Mouse (Mus musculus): Measurements from ENCODE around the gene Lmbrd1. TPM values are rescaled to one million over a fixed set of nuclear protein-coding genes. Genes with fewer than 3 reads are reported as not detected.
"Not testable (repeated sequence)": the region's sequence is repeated elsewhere in the genome, so short reads cannot be mapped to it uniquely, and the experiment has no call there.

The Lmbrd1 gene
- 26.5 and 29.8 TPM in 2 replicates for polyA plus RNA-seq (2015; fragmentation: Nextera tagmentation; extraction: Ambion mirVana)

GRCm38 (mm10) chr1:24678205-24678917 lies at the start of gene Lmbrd1:
TSS of gene Lmbrd1 (plus strand) at chr1:24678630.
- Histone ChIP-seq H3K36me3 (ENCODE audit: control insufficient read depth, insufficient read depth) (no peaks in the 10 kb centered on the region), H3K4me1 (ENCODE audit: control insufficient read depth, insufficient read depth, low read length) (peaks cover 6% of the 10 kb centered on the region), H3K9ac (ENCODE audit: low read length) (peak within 1 kb of the TSS; percentile 85), H3K4me3 (ENCODE audit: low read length) (peak within 1 kb of the TSS; percentile 63), H3K27ac (ENCODE audit: low read length) (peak within 1 kb of the TSS; percentile 64), H3K9me3 (replicated peaks; ENCODE audit: control insufficient read depth, low read length) (no peaks in the 10 kb centered on the region), H3K4me2 (ENCODE audit: low read depth, low read length) (peak within 1 kb of the TSS; percentile 82), H3K27me3 (ENCODE audit: control insufficient read depth, insufficient read depth, low read length) (no peaks in the 10 kb centered on the region)
- WGBS = 1% methylated on average over 53 of the region's 54 CpGs
- peak; percentile 91 for ATAC-seq (replicated peaks; ENCODE audit: extremely low read depth, insufficient read depth, low FRiP score)

- no peak overlapping the region for H3K4me3 ChIP-seq (ENCODE audit: low read length)
- WGBS = 36% methylated on average over 14 of the region's 14 CpGs
- H3K9me3 ChIP-seq (replicated peaks; ENCODE audit: control insufficient read depth, low read length) = no peaks in the 10 kb centered on the region
- H3K9ac ChIP-seq (ENCODE audit: low read length) = no peak overlapping the region
- H3K27ac ChIP-seq (ENCODE audit: low read length) = no peak overlapping the region
- no peaks in the 10 kb centered on the region for H3K27me3 ChIP-seq (ENCODE audit: control insufficient read depth, insufficient read depth, low read length)
- H3K4me1 ChIP-seq (ENCODE audit: control insufficient read depth, insufficient read depth, low read length) = no peaks in the 10 kb centered on the region
- ATAC-seq (replicated peaks; ENCODE audit: extremely low read depth, insufficient read depth, low FRiP score) = no peak; the same call in 1 of the 2 replicates
- H3K4me2 ChIP-seq (ENCODE audit: low read depth, low read length) = peak overlapping the region; percentile 36; the same call in 1 of the 2 replicates
- no peaks in the 10 kb centered on the region for H3K36me3 ChIP-seq (ENCODE audit: control insufficient read depth, insufficient read depth)
These were observed 44.8 kb upstream of the Lmbrd1 start for GRCm38 (mm10) chr1:24633553-24634132.

- Histone ChIP-seq H3K9me3 (replicated peaks; ENCODE audit: control insufficient read depth, low read length) (no peaks in the 10 kb centered on the region), H3K36me3 (ENCODE audit: control insufficient read depth, insufficient read depth) (no peaks in the 10 kb centered on the region), H3K4me3 (ENCODE audit: low read length) (no peak overlapping the region), H3K9ac (ENCODE audit: low read length) (no peak overlapping the region), H3K4me1 (ENCODE audit: control insufficient read depth, insufficient read depth, low read length) (no peaks in the 10 kb centered on the region), H3K27ac (ENCODE audit: low read length) (no peak overlapping the region), H3K4me2 (ENCODE audit: low read depth, low read length) (no peak overlapping the region), H3K27me3 (ENCODE audit: control insufficient read depth, insufficient read depth, low read length) (no peaks in the 10 kb centered on the region)
- WGBS = 50% methylated on average over 2 of the region's 2 CpGs
- no peak for ATAC-seq (replicated peaks; ENCODE audit: extremely low read depth, insufficient read depth, low FRiP score)
These were observed 28.3 kb upstream of the Lmbrd1 start for GRCm38 (mm10) chr1:24650100-24650499.

- Histone ChIP-seq H3K27me3 (ENCODE audit: control insufficient read depth, insufficient read depth, low read length) (no peaks in the 10 kb centered on the region), H3K4me2 (ENCODE audit: low read depth, low read length) (no peak overlapping the region), H3K9ac (ENCODE audit: low read length) (no peak overlapping the region), H3K4me1 (ENCODE audit: control insufficient read depth, insufficient read depth, low read length) (no peaks in the 10 kb centered on the region), H3K27ac (ENCODE audit: low read length) (no peak overlapping the region), H3K9me3 (replicated peaks; ENCODE audit: control insufficient read depth, low read length) (no peaks in the 10 kb centered on the region), H3K4me3 (ENCODE audit: low read length) (no peak overlapping the region), H3K36me3 (ENCODE audit: control insufficient read depth, insufficient read depth) (no peaks in the 10 kb centered on the region)
- 65% methylated on average over 1 of the region's 1 CpGs for WGBS
- no peak for ATAC-seq (replicated peaks; ENCODE audit: extremely low read depth, insufficient read depth, low FRiP score)
These were observed 18.5 kb upstream of the Lmbrd1 start for GRCm38 (mm10) chr1:24659914-24660313.

- not testable (repeated sequence) for H3K4me1 ChIP-seq (ENCODE audit: control insufficient read depth, insufficient read depth, low read length); H3K27me3 ChIP-seq (ENCODE audit: control insufficient read depth, insufficient read depth, low read length); H3K36me3 ChIP-seq (ENCODE audit: control insufficient read depth, insufficient read depth); H3K9ac ChIP-seq (ENCODE audit: low read length); H3K4me3 ChIP-seq (ENCODE audit: low read length); H3K9me3 ChIP-seq (replicated peaks; ENCODE audit: control insufficient read depth, low read length); ATAC-seq (replicated peaks; ENCODE audit: extremely low read depth, insufficient read depth, low FRiP score); H3K4me2 ChIP-seq (ENCODE audit: low read depth, low read length); H3K27ac ChIP-seq (ENCODE audit: low read length)
These were observed 17.8 kb upstream of the Lmbrd1 start for GRCm38 (mm10) chr1:24660662-24661061.

GRCm38 (mm10) chr1:24661551-24661950 lies 16.9 kb upstream of the Lmbrd1 start:
- Histone ChIP-seq H3K9me3 (replicated peaks; ENCODE audit: control insufficient read depth, low read length) (no peaks in the 10 kb centered on the region), H3K27ac (ENCODE audit: low read length) (no peak overlapping the region), H3K4me2 (ENCODE audit: low read depth, low read length) (no peak overlapping the region), H3K36me3 (ENCODE audit: control insufficient read depth, insufficient read depth) (no peaks in the 10 kb centered on the region), H3K27me3 (ENCODE audit: control insufficient read depth, insufficient read depth, low read length) (no peaks in the 10 kb centered on the region), H3K4me3 (ENCODE audit: low read length) (no peak overlapping the region), H3K9ac (ENCODE audit: low read length) (no peak overlapping the region), H3K4me1 (ENCODE audit: control insufficient read depth, insufficient read depth, low read length) (no peaks in the 10 kb centered on the region)
- ATAC-seq (replicated peaks; ENCODE audit: extremely low read depth, insufficient read depth, low FRiP score) = no peak
- WGBS = 66% methylated on average over 3 of the region's 3 CpGs

- no peak overlapping the region for H3K4me2 ChIP-seq (ENCODE audit: low read depth, low read length)
- no peaks in the 10 kb centered on the region for H3K4me1 ChIP-seq (ENCODE audit: control insufficient read depth, insufficient read depth, low read length)
- no peaks in the 10 kb centered on the region for H3K9me3 ChIP-seq (replicated peaks; ENCODE audit: control insufficient read depth, low read length)
- H3K9ac ChIP-seq (ENCODE audit: low read length) = no peak overlapping the region
- ATAC-seq (replicated peaks; ENCODE audit: extremely low read depth, insufficient read depth, low FRiP score) = no peak
- no peaks in the 10 kb centered on the region for H3K36me3 ChIP-seq (ENCODE audit: control insufficient read depth, insufficient read depth)
- H3K27me3 ChIP-seq (ENCODE audit: control insufficient read depth, insufficient read depth, low read length) = no peaks in the 10 kb centered on the region
- H3K4me3 ChIP-seq (ENCODE audit: low read length) = no peak overlapping the region
- H3K27ac ChIP-seq (ENCODE audit: low read length) = no peak overlapping the region
These were observed 14.3 kb upstream of the Lmbrd1 start for GRCm38 (mm10) chr1:24664158-24664557.

GRCm38 (mm10) chr1:24673231-24673630 lies 5.2 kb upstream of the Lmbrd1 start:
- Histone ChIP-seq H3K9me3 (replicated peaks; ENCODE audit: control insufficient read depth, low read length) (no peaks in the 10 kb centered on the region), H3K27me3 (ENCODE audit: control insufficient read depth, insufficient read depth, low read length) (no peaks in the 10 kb centered on the region), H3K9ac (ENCODE audit: low read length) (no peak overlapping the region), H3K4me1 (ENCODE audit: control insufficient read depth, insufficient read depth, low read length) (no peaks in the 10 kb centered on the region; the same call in 1 of the 2 replicates), H3K27ac (ENCODE audit: low read length) (no peak overlapping the region), H3K4me3 (ENCODE audit: low read length) (no peak overlapping the region), H3K4me2 (ENCODE audit: low read depth, low read length) (no peak overlapping the region), H3K36me3 (ENCODE audit: control insufficient read depth, insufficient read depth) (no peaks in the 10 kb centered on the region)
- no peak for ATAC-seq (replicated peaks; ENCODE audit: extremely low read depth, insufficient read depth, low FRiP score)
- 47% methylated on average over 3 of the region's 3 CpGs for WGBS

GRCm38 (mm10) chr1:24677706-24678105 lies 724 bp upstream of the Lmbrd1 start:
- peak overlapping the region; percentile 82 for H3K4me2 ChIP-seq (ENCODE audit: low read depth, low read length)
- peaks cover 6% of the 10 kb centered on the region for H3K4me1 ChIP-seq (ENCODE audit: control insufficient read depth, insufficient read depth, low read length)
- H3K9ac ChIP-seq (ENCODE audit: low read length) = peak overlapping the region; percentile 85
- no peaks in the 10 kb centered on the region for H3K36me3 ChIP-seq (ENCODE audit: control insufficient read depth, insufficient read depth)
- no peak for ATAC-seq (replicated peaks; ENCODE audit: extremely low read depth, insufficient read depth, low FRiP score)
- peak overlapping the region; percentile 63 for H3K4me3 ChIP-seq (ENCODE audit: low read length)
- WGBS = 68% methylated on average over 9 of the region's 9 CpGs
- H3K27me3 ChIP-seq (ENCODE audit: control insufficient read depth, insufficient read depth, low read length) = no peaks in the 10 kb centered on the region
- no peaks in the 10 kb centered on the region for H3K9me3 ChIP-seq (replicated peaks; ENCODE audit: control insufficient read depth, low read length)
- no peak overlapping the region for H3K27ac ChIP-seq (ENCODE audit: low read length)

All from heart, embryonic 16.5 days (tissue).